In genomic region chr9:30264533-30265168, GRCm38 (mm10) we compare ENCODE assay signal across 7 mouse cellular contexts.
DNase-seq lines count a peak whose midpoint lies in the region; ATAC-seq lines count a peak whose summit lies in the region.

No protein-coding gene starts in this region.

- H3K27me3 ChIP-seq in forebrain, embryonic 14.5 days (replicated peaks; ENCODE audit: control insufficient read depth, insufficient read depth, low read length), result 0 out of 2 replicates have a peak, but pooled peaks cover 4% of the 10 kb centered on the region
- H3K27me3 ChIP-seq in hindbrain, embryonic 14.5 days (ENCODE audit: control insufficient read depth, insufficient read depth, low read length), result no peaks in the 10 kb centered on the region

- peak; percentile 92 for ATAC-seq in forebrain, embryonic 14.5 days
- ATAC-seq in hindbrain, embryonic 14.5 days (ENCODE audit: low FRiP score), result peak; percentile 85

- 0 out of 2 replicates have a peak, but pooled peaks cover 4% of the 10 kb centered on the region for H3K4me1 ChIP-seq in forebrain, embryonic 14.5 days (ENCODE audit: control insufficient read depth, insufficient read depth, low read length)
- H3K4me1 ChIP-seq in hindbrain, embryonic 14.5 days (replicated peaks; ENCODE audit: control insufficient read depth, insufficient read depth, low read length), result no peaks in the 10 kb centered on the region

- H3K4me3 ChIP-seq in forebrain, embryonic 14.5 days (ENCODE audit: low read depth, low read length), result no peak overlapping the region
- H3K4me3 ChIP-seq in hindbrain, embryonic 14.5 days (replicated peaks; ENCODE audit: low read length), result no peak overlapping the region

- no peaks in the 10 kb centered on the region for H3K36me3 ChIP-seq in forebrain, embryonic 14.5 days (ENCODE audit: control insufficient read depth, insufficient read depth, low read length)
- H3K36me3 ChIP-seq in hindbrain, embryonic 14.5 days (replicated peaks; ENCODE audit: control insufficient read depth, insufficient read depth), result no peaks in the 10 kb centered on the region

- WGBS in forebrain, embryonic 14.5 days, result 4% methylated on average over 11 of the region's 11 CpGs
- 30% methylated on average over 11 of the region's 11 CpGs for WGBS in hindbrain, embryonic 14.5 days

- peak; percentile 65 for DNase-seq in ZHBTc4 (ENCODE audit: low read depth, low spot score)
- peak; percentile 31 for DNase-seq in cerebellum, adult 11-12 months
- DNase-seq in forebrain, embryonic 14.5 days (ENCODE audit: low spot score), result peak; percentile 95
- DNase-seq in hindbrain, embryonic 14.5 days (ENCODE audit: low spot score), result peak; percentile 97
- DNase-seq in layer of hippocampus, postnatal 14 days (ENCODE audit: low spot score in 2 of 2), result peak; percentile 72 to 81
- DNase-seq in lung, postnatal 4 days, result peak; percentile 34 to 60
- peak; percentile 81 for DNase-seq in right cerebral cortex, postnatal 4 days

- H3K4me2 ChIP-seq in forebrain, embryonic 14.5 days (ENCODE audit: low read length), result no peak overlapping the region
- peak overlapping the region; percentile 17; the same call in 1 of the 2 replicates for H3K4me2 ChIP-seq in hindbrain, embryonic 14.5 days (replicated peaks)

- no peak overlapping the region for H3K27ac ChIP-seq in forebrain, embryonic 14.5 days (ENCODE audit: low read depth, low read length)
- H3K27ac ChIP-seq in hindbrain, embryonic 14.5 days, result no peak overlapping the region

- H3K9ac ChIP-seq in forebrain, embryonic 14.5 days (ENCODE audit: low read length), result no peak overlapping the region
- no peak overlapping the region for H3K9ac ChIP-seq in hindbrain, embryonic 14.5 days

- H3K9me3 ChIP-seq in forebrain, embryonic 14.5 days (replicated peaks; ENCODE audit: control insufficient read depth, low read length), result no peaks in the 10 kb centered on the region
- H3K9me3 ChIP-seq in hindbrain, embryonic 14.5 days (ENCODE audit: control insufficient read depth, low read length), result no peaks in the 10 kb centered on the region

Comparison
In these comparisons a context has a peak if more than half of its experiments do, and no peak if none do; other contexts are left out.
1. DNase-seq: peak in every context shown above with its lines; median percentile 97 in hindbrain, embryonic 14.5 days; 95 in forebrain, embryonic 14.5 days; 81 in right cerebral cortex, postnatal 4 days; 76 in layer of hippocampus, postnatal 14 days; 65 in ZHBTc4; 47 in lung, postnatal 4 days; 31 in cerebellum, adult 11-12 months.